8 mouse cellular contexts compared by ENCODE assay signal in genomic region chr6:129048857-129049473, GRCm38 (mm10). TPM values are rescaled to one million over a fixed set of nuclear protein-coding genes. Genes with fewer than 3 reads are reported as not detected.
DNase-seq lines count a peak whose midpoint lies in the region; ATAC-seq and TF ChIP-seq lines count a peak whose summit lies in the region.

No protein-coding gene starts in this region.

- no peaks in the 10 kb centered on the region for H3K27me3 ChIP-seq in embryonic facial prominence, embryonic 13.5 days
- no peaks in the 10 kb centered on the region for H3K27me3 ChIP-seq in small intestine, adult 2 months (ENCODE audit: control insufficient read depth, insufficient read depth, low read length)

- H3K27ac ChIP-seq in embryonic facial prominence, embryonic 13.5 days = no peak overlapping the region
- H3K27ac ChIP-seq in small intestine, adult 2 months (ENCODE audit: insufficient read depth, low read depth, low read length) = no peak overlapping the region

- H3K9ac ChIP-seq in embryonic facial prominence, embryonic 13.5 days = peak overlapping the region; percentile 68

- peak overlapping the region; percentile 64 for H3K4me2 ChIP-seq in embryonic facial prominence, embryonic 13.5 days

- H3K4me1 ChIP-seq in embryonic facial prominence, embryonic 13.5 days = peaks cover 6% of the 10 kb centered on the region
- H3K4me1 ChIP-seq in small intestine, adult 2 months (ENCODE audit: control insufficient read depth, insufficient read depth, insufficient read length, low read length) = peaks cover 6% of the 10 kb centered on the region; the same call in 1 of the 2 replicates

- no peak for TF ChIP-seq POLR2A in small intestine, adult 2 months (IDR thresholded peaks at IDR 0.05; ENCODE audit: low read depth, low read length)

- H3K4me3 ChIP-seq in embryonic facial prominence, embryonic 13.5 days = peak overlapping the region; percentile 45
- peak overlapping the region; percentile 59 for H3K4me3 ChIP-seq in small intestine, adult 2 months (ENCODE audit: low read depth, low read length)

- no peaks in the 10 kb centered on the region for H3K9me3 ChIP-seq in embryonic facial prominence, embryonic 13.5 days

- intact Hi-C loops in heart, postnatal 10 days (cut with DNase I) = no loop called here

- peak; percentile 79; the same call in 1 of the 2 replicates for ATAC-seq in embryonic facial prominence, embryonic 13.5 days (ENCODE audit: insufficient number of reproducible peaks, insufficient read depth, low FRiP score, low TSS enrichment, low read depth)
- peak; percentile 80 for ATAC-seq in megakaryocyte-erythroid progenitor cell, adult 5-6 weeks (replicated peaks; ENCODE audit: low FRiP score, low TSS enrichment, poor library complexity, severe bottlenecking)
- ATAC-seq in inflammation-experienced regulatory T-cells, adult 6 months = no peak

- TF ChIP-seq CTCF in small intestine, adult 2 months (IDR thresholded peaks at IDR 0.05; ENCODE audit: extremely low read depth, insufficient read length, insufficient replicate concordance, low read depth, low read length) = no peak

- WGBS in embryonic facial prominence, embryonic 13.5 days = 2% methylated on average over 13 of the region's 13 CpGs
- 4% methylated on average over 13 of the region's 13 CpGs for WGBS in small intestine, adult 2 months

- H3K36me3 ChIP-seq in embryonic facial prominence, embryonic 13.5 days = no peaks in the 10 kb centered on the region
- H3K36me3 ChIP-seq in small intestine, adult 2 months (ENCODE audit: control insufficient read depth, insufficient read depth, low read length) = no peaks in the 10 kb centered on the region

- peak; percentile 15 for DNase-seq in right cerebral cortex, postnatal 14 days
- DNase-seq in right cerebral cortex, adult 2 months (ENCODE audit: low spot score in 2 of 2) = no peak
- DNase-seq in heart, postnatal 10 days = peak; percentile 51 to 56
- DNase-seq in kidney, postnatal 4 days = peak; percentile 75 to 87

RNA-seq across cellular contexts. Expression of gene Klrb1f, which starts 3.3 kb away (rescaled TPM):
- 0.72 TPM in 1 of 2 replicates, not detected in the other for polyA plus RNA-seq in embryonic facial prominence, embryonic 13.5 days (2015; fragmentation: Nextera tagmentation; extraction: Ambion mirVana)
- not detected for total RNA-seq in heart, postnatal 10 days (2021)
- 0.96 TPM in 1 of 2 replicates, not detected in the other for total RNA-seq in megakaryocyte-erythroid progenitor cell, adult 5-6 weeks (2014; fragmentation: Nextera tagmentation)
- 1.6 and 3.3 TPM in 2 replicates for total RNA-seq in megakaryocyte-erythroid progenitor cell, adult 5-6 weeks (2017)
- polyA plus RNA-seq in small intestine, adult 2 months (2012; rRNA removed) = 0.33 TPM in 1 of 2 replicates, not detected in the other
- 1 to 10 TPM; 1.5 to 9.2 (median 5.2) TPM for polyA plus RNA-seq in inflammation-experienced regulatory T-cells, adult 6 months (2017; shearing (Covaris generic))

RNA-seq across cellular contexts. Expression of gene Clec2e, which starts 51.7 kb away (rescaled TPM):
- 0.12 TPM in 1 of 2 replicates, not detected in the other for polyA plus RNA-seq in embryonic facial prominence, embryonic 13.5 days (2015; fragmentation: Nextera tagmentation; extraction: Ambion mirVana)
- not detected for total RNA-seq in heart, postnatal 10 days (2021)
- total RNA-seq in megakaryocyte-erythroid progenitor cell, adult 5-6 weeks (2014; fragmentation: Nextera tagmentation) = not detected in 2 replicates
- total RNA-seq in megakaryocyte-erythroid progenitor cell, adult 5-6 weeks (2017) = not detected in 2 replicates
- polyA plus RNA-seq in small intestine, adult 2 months (2012; rRNA removed) = 6.1 and 25.9 TPM in 2 replicates
- polyA plus RNA-seq in inflammation-experienced regulatory T-cells, adult 6 months (2017; shearing (Covaris generic)) = not detected

Comparison
In these comparisons a context has a peak if more than half of its experiments do, and no peak if none do; other contexts are left out.
1. DNase-seq: peak in right cerebral cortex, postnatal 14 days (single experiment), heart, postnatal 10 days (2 of 2) and kidney, postnatal 4 days (2 of 2); none in right cerebral cortex, adult 2 months (0 of 2).